Mouse (Mus musculus): ENCODE data around the gene Fus. TPM values are rescaled to one million over a fixed set of nuclear protein-coding genes. Genes with fewer than 3 reads are reported as not detected.

The Fus gene
- polyA plus RNA-seq, 1 experiment from 2014 or later, result 139 TPM

DNA sequence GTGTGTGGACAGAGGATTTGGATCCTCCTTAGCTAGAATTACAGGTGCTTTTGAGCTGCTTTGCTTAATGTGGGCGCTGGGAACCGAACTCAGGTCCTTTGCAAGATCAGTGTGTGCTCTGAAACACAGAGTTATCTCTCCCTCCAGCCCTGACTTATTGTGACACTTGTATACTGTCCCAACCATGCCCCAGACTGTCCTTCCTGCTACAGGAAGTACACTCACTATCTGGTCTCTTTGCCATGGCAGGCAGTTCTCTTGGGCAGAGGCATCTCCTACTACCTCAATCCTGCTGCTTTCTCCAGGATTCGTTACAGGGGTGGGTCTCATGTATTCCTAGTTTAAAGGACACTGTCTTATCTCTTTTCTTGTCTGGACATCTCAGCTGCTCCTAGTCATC lies 51.0 kb downstream of the Fus start:
- H3K4me2 ChIP-seq (replicated peaks; ENCODE audit: low read depth, low read length), result no peak overlapping the region
- no peaks in the 10 kb centered on the region for H3K36me3 ChIP-seq (ENCODE audit: insufficient read depth, low read length)
- TF ChIP-seq CTCF (IDR thresholded peaks at IDR 0.05), result no peak
- no peaks in the 10 kb centered on the region for H3K4me1 ChIP-seq (ENCODE audit: insufficient read depth, low read depth, low read length)
- no peak overlapping the region for H3K27ac ChIP-seq (ENCODE audit: low read length)
- DNase-seq (ENCODE audit: low spot score) (no peak), ATAC-seq (no peak)
- H3K9me3 ChIP-seq (ENCODE audit: low read length), result no peaks in the 10 kb centered on the region
- no peak overlapping the region for H3K4me3 ChIP-seq (ENCODE audit: low read depth, low read length)
- H3K9ac ChIP-seq (replicated peaks; ENCODE audit: low read depth), result no peak overlapping the region
- WGBS, result 87% methylated on average over 3 of the region's 3 CpGs
- H3K27me3 ChIP-seq (replicated peaks; ENCODE audit: insufficient read depth, low read length), result no peaks in the 10 kb centered on the region

DNA sequence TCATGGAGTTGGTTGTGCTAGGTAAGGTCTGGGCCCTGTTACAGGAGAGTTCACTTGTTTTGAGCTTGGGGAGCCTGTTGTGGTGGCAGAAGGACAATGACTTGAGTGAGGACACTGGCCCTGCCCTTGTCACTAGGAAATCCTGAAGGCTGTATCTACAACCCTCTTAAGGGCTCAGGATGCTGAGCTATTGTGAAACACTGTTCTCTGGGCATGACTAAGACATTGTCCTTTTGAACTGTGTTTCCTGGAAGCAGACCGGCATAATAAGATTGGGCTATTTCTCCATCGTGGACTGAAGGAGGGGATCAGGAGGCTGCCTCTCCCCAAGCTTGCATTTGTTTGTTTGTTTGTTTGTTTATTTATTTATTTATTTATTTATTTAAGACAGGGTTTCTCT lies 51.9 kb downstream of the Fus start:
- peak; percentile 67 for DNase-seq (ENCODE audit: low spot score)
- no peak overlapping the region for H3K27ac ChIP-seq (ENCODE audit: low read length)
- WGBS, result 45% methylated on average over 2 of the region's 2 CpGs
- no peaks in the 10 kb centered on the region for H3K36me3 ChIP-seq (ENCODE audit: insufficient read depth, low read length)
- ATAC-seq, result peak; percentile 61
- H3K4me1 ChIP-seq (ENCODE audit: insufficient read depth, low read depth, low read length), result no peaks in the 10 kb centered on the region
- no peak overlapping the region for H3K9ac ChIP-seq (replicated peaks; ENCODE audit: low read depth)
- TF ChIP-seq EP300 (IDR thresholded peaks at IDR 0.05) (peak; percentile 39; the same call in 1 of the 2 replicates), CTCF (IDR thresholded peaks at IDR 0.05) (no peak)
- H3K4me2 ChIP-seq (replicated peaks; ENCODE audit: low read depth, low read length), result no peak overlapping the region
- H3K27me3 ChIP-seq (replicated peaks; ENCODE audit: insufficient read depth, low read length), result no peaks in the 10 kb centered on the region
- H3K4me3 ChIP-seq (ENCODE audit: low read depth, low read length), result no peak overlapping the region
- H3K9me3 ChIP-seq (ENCODE audit: low read length), result no peaks in the 10 kb centered on the region

DNA sequence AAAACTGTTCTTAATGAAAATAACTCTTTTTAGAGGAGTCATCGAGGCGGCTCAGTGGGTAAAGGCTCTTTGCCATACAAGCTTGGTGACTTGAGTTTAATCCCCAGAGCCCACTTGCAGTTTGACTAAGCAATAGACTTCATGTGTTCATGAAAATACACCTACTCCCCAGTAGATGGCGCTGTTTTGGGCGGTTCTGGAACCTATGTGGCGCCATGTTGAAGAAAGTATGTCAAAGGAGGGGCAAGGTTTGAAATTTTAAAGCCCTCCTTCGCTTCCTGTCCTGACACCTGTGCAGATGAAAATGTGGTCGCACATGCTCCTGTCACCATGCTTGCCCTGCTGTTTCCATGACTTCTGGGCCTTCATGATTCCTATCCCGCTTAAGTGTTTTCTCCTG lies 55.7 kb downstream of the Fus start:
- Histone ChIP-seq H3K27ac (ENCODE audit: low read length) (no peak overlapping the region), H3K36me3 (ENCODE audit: insufficient read depth, low read length) (no peaks in the 10 kb centered on the region), H3K4me3 (ENCODE audit: low read depth, low read length) (no peak overlapping the region), H3K27me3 (replicated peaks; ENCODE audit: insufficient read depth, low read length) (no peaks in the 10 kb centered on the region), H3K4me2 (replicated peaks; ENCODE audit: low read depth, low read length) (no peak overlapping the region), H3K9me3 (ENCODE audit: low read length) (no peaks in the 10 kb centered on the region), H3K4me1 (ENCODE audit: insufficient read depth, low read depth, low read length) (no peaks in the 10 kb centered on the region), H3K9ac (replicated peaks; ENCODE audit: low read depth) (no peak overlapping the region)
- no peak for DNase-seq (ENCODE audit: low spot score)
- 60% methylated on average over 8 of the region's 8 CpGs for WGBS
- ATAC-seq, result no peak
- TF ChIP-seq EP300 (IDR thresholded peaks at IDR 0.05) (no peak), CTCF (IDR thresholded peaks at IDR 0.05) (peak; percentile 50)

DNA sequence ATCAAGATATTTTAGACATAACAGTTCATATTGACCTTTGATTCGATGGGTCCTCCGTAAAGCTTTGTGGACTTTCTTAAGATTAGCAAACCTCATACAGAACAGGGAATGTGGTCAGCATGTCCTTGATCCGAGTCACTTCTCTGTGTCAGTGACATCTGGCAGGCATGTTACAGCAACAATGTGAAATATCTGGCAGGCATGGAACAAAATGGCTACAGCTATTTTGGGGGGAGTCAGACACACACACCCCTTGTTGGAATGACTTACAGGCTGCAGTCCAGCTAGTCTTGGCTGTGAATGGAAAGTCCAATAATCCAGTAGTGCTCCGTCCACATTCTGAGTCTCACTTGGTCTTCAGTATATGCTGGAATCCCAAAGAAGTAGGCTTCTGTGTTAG lies 56.3 kb downstream of the Fus start:
- 66% methylated on average over 4 of the region's 4 CpGs for WGBS
- Histone ChIP-seq H3K9ac (replicated peaks; ENCODE audit: low read depth) (no peak overlapping the region), H3K9me3 (ENCODE audit: low read length) (no peaks in the 10 kb centered on the region), H3K27me3 (replicated peaks; ENCODE audit: insufficient read depth, low read length) (no peaks in the 10 kb centered on the region), H3K4me3 (ENCODE audit: low read depth, low read length) (no peak overlapping the region), H3K36me3 (ENCODE audit: insufficient read depth, low read length) (no peaks in the 10 kb centered on the region), H3K4me2 (replicated peaks; ENCODE audit: low read depth, low read length) (no peak overlapping the region), H3K27ac (ENCODE audit: low read length) (no peak overlapping the region), H3K4me1 (ENCODE audit: insufficient read depth, low read depth, low read length) (no peaks in the 10 kb centered on the region)
- TF ChIP-seq CTCF (IDR thresholded peaks at IDR 0.05) (no peak), EP300 (IDR thresholded peaks at IDR 0.05) (0 out of 2 replicates have a peak, but pooled peaks have one; percentile 28)
- DNase-seq (ENCODE audit: low spot score) (peak; percentile 74), ATAC-seq (peak; percentile 69)

GRCm38 (mm10) chr7:128024364-128024763 lies 57.1 kb downstream of the Fus start:
- DNase-seq (ENCODE audit: low spot score) (no peak), ATAC-seq (no peak)
- Histone ChIP-seq H3K4me2 (replicated peaks; ENCODE audit: low read depth, low read length) (no peak overlapping the region), H3K4me3 (ENCODE audit: low read depth, low read length) (no peak overlapping the region), H3K36me3 (ENCODE audit: insufficient read depth, low read length) (no peaks in the 10 kb centered on the region), H3K4me1 (ENCODE audit: insufficient read depth, low read depth, low read length) (no peaks in the 10 kb centered on the region), H3K27ac (ENCODE audit: low read length) (no peak overlapping the region), H3K9me3 (ENCODE audit: low read length) (no peaks in the 10 kb centered on the region), H3K9ac (replicated peaks; ENCODE audit: low read depth) (no peak overlapping the region), H3K27me3 (replicated peaks; ENCODE audit: insufficient read depth, low read length) (no peaks in the 10 kb centered on the region)
- WGBS, result 69% methylated on average over 9 of the region's 9 CpGs
- TF ChIP-seq CTCF (IDR thresholded peaks at IDR 0.05), result no peak
- TF ChIP-seq EP300 (IDR thresholded peaks at IDR 0.05), result no peak

- no peaks in the 10 kb centered on the region for H3K27me3 ChIP-seq (replicated peaks; ENCODE audit: insufficient read depth, low read length)
- no peak overlapping the region for H3K9ac ChIP-seq (replicated peaks; ENCODE audit: low read depth)
- ATAC-seq (no peak), DNase-seq (ENCODE audit: low spot score) (no peak)
- no peak overlapping the region for H3K4me2 ChIP-seq (replicated peaks; ENCODE audit: low read depth, low read length)
- no peaks in the 10 kb centered on the region for H3K9me3 ChIP-seq (ENCODE audit: low read length)
- H3K36me3 ChIP-seq (ENCODE audit: insufficient read depth, low read length), result no peaks in the 10 kb centered on the region
- WGBS, result 76% methylated on average over 4 of the region's 4 CpGs
- TF ChIP-seq CTCF (IDR thresholded peaks at IDR 0.05) (no peak), EP300 (IDR thresholded peaks at IDR 0.05) (no peak)
- no peak overlapping the region for H3K4me3 ChIP-seq (ENCODE audit: low read depth, low read length)
- no peaks in the 10 kb centered on the region for H3K4me1 ChIP-seq (ENCODE audit: insufficient read depth, low read depth, low read length)
- H3K27ac ChIP-seq (ENCODE audit: low read length), result no peak overlapping the region
Observed at GRCm38 (mm10) chr7:128024932-128025331, 57.7 kb downstream of the Fus start.

- TF ChIP-seq CTCF (IDR thresholded peaks at IDR 0.05) (no peak), EP300 (IDR thresholded peaks at IDR 0.05) (no peak)
- Histone ChIP-seq H3K4me1 (ENCODE audit: insufficient read depth, low read depth, low read length) (no peaks in the 10 kb centered on the region), H3K27me3 (replicated peaks; ENCODE audit: insufficient read depth, low read length) (no peaks in the 10 kb centered on the region), H3K4me2 (replicated peaks; ENCODE audit: low read depth, low read length) (no peak overlapping the region), H3K27ac (ENCODE audit: low read length) (no peak overlapping the region), H3K4me3 (ENCODE audit: low read depth, low read length) (no peak overlapping the region), H3K9ac (replicated peaks; ENCODE audit: low read depth) (no peak overlapping the region), H3K9me3 (ENCODE audit: low read length) (no peaks in the 10 kb centered on the region), H3K36me3 (ENCODE audit: insufficient read depth, low read length) (no peaks in the 10 kb centered on the region)
- DNase-seq (ENCODE audit: low spot score), result peak; percentile 24
- ATAC-seq, result no peak
- WGBS, result 68% methylated on average over 4 of the region's 4 CpGs
Observed at GRCm38 (mm10) chr7:128025381-128025780, 58.1 kb downstream of the Fus start.

Measured in lung, postnatal 0 days (tissue).